Mouse (Mus musculus) cortical plate, adult 2 months (tissue): ENCODE data around the gene Fbln2. TPM values are rescaled to one million over a fixed set of nuclear protein-coding genes. Genes with fewer than 3 reads are reported as not detected.
A peak's percentile ranks its signal among the peaks of the same experiment; 100 is the strongest.

ENCODE experiments used
- H3K27ac ChIP-seq: fragments of 200-500 bp; 2 replicates; pipeline ENCODE4 v1.5.1; 2012; ENCODE audit warnings: low read length, control low read depth, inconsistent platforms; ENCODE audit not compliant: insufficient read depth
- H3K4me1 ChIP-seq: fragments of 200-500 bp; 2 replicates; pipeline ENCODE4 v1.6.1; 2011; ENCODE audit warnings: low read length; ENCODE audit not compliant: control insufficient read depth, insufficient read depth
- H3K4me3 ChIP-seq: fragments of 200-500 bp; 2 replicates; pipeline ENCODE4 v1.5.1; 2011; ENCODE audit warnings: mild to moderate bottlenecking, low read length, control low read depth; ENCODE audit not compliant: insufficient read depth
- CTCF ChIP-seq: fragments of 200-500 bp; IDR thresholded peaks from 2 replicates; pipeline ENCODE4 v1.5.1; 2011; ENCODE audit warnings: mild to moderate bottlenecking, control low read depth, low read length; ENCODE audit not compliant: insufficient read depth; ENCODE audit errors: extremely low read depth
- POLR2A ChIP-seq: fragments of 200-500 bp; IDR thresholded peaks from 2 replicates; pipeline ENCODE4 v1.6.1; 2011; ENCODE audit warnings: mild to moderate bottlenecking, low read length, control low read depth; ENCODE audit not compliant: insufficient read depth; ENCODE audit errors: extremely low read depth
- polyA plus RNA-seq: library from polyadenylated mRNA; depleted of rRNA; stranded (reverse); fragments of >200 nt; gene quantifications from 2 replicates; pipeline ENCODE4 v1.2.3, GENCODE M21; 2012

The Fbln2 gene
- polyA plus RNA-seq, 1 experiment: 12.8 TPM

- Histone ChIP-seq H3K4me1 (no peaks in the 10 kb centered on the region), H3K4me3 (no peak overlapping the region), H3K27ac (no peak overlapping the region)
- no peak for TF ChIP-seq CTCF
Measured at GRCm38 (mm10) chr6:91180767-91181171, 31.5 kb upstream of the Fbln2 start.

GRCm38 (mm10) chr6:91181320-91181719, 30.9 kb upstream of the Fbln2 start:
- H3K4me1 ChIP-seq: no peaks in the 10 kb centered on the region
- TF ChIP-seq POLR2A: no peak
- no peak for TF ChIP-seq CTCF
- no peak overlapping the region for H3K4me3 ChIP-seq
- no peak overlapping the region for H3K27ac ChIP-seq

- TF ChIP-seq POLR2A (no peak), CTCF (no peak)
- Histone ChIP-seq H3K4me3 (no peak overlapping the region), H3K4me1 (no peaks in the 10 kb centered on the region)
Measured at GRCm38 (mm10) chr6:91182075-91182490, 30.2 kb upstream of the Fbln2 start.

DNA sequence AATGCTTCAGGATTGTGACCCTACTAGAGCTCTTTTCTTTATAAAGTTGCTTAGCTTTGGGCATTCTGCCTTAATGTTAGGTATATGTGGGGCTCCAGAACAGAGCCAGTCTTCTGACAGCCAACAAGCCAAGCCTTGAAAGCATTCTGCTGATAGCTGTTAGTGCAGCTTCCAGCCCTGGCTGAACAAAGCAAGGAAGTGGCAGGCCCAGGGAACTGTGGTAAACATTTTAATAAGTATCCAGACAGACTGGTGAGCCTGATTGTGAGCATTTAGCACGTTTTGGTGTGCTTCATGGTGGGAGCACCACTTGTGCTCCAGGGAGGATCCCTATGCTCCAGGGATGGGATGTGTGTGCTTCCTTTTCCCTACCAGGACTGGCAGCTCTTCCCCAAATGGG, 29.2 kb upstream of the Fbln2 start:
- Histone ChIP-seq H3K4me1 (no peaks in the 10 kb centered on the region), H3K27ac (no peak overlapping the region), H3K4me3 (no peak overlapping the region)
- TF ChIP-seq POLR2A: no peak
- no peak for TF ChIP-seq CTCF

More at GRCm38 (mm10) chr6:91182075-91182490, 30.2 kb upstream of the Fbln2 start:
- no peak overlapping the region for H3K27ac ChIP-seq

- Histone ChIP-seq H3K4me1 (no peaks in the 10 kb centered on the region), H3K27ac (no peak overlapping the region), H3K4me3 (no peak overlapping the region)
- TF ChIP-seq CTCF (no peak), POLR2A (no peak)
Measured at GRCm38 (mm10) chr6:91183980-91184379, 28.3 kb upstream of the Fbln2 start.

- no peak overlapping the region for H3K27ac ChIP-seq
- no peaks in the 10 kb centered on the region for H3K4me1 ChIP-seq
- no peak for TF ChIP-seq CTCF
- TF ChIP-seq POLR2A: no peak
- H3K4me3 ChIP-seq: no peak overlapping the region
Measured at GRCm38 (mm10) chr6:91184776-91185175, 27.5 kb upstream of the Fbln2 start.

- no peak for TF ChIP-seq CTCF
- H3K4me3 ChIP-seq: no peak overlapping the region
- H3K4me1 ChIP-seq: no peaks in the 10 kb centered on the region
- H3K27ac ChIP-seq: no peak overlapping the region
Measured at GRCm38 (mm10) chr6:91185502-91185901, 26.8 kb upstream of the Fbln2 start.

- peak; percentile 62 for TF ChIP-seq CTCF
- TF ChIP-seq POLR2A: no peak
- Histone ChIP-seq H3K27ac (no peak overlapping the region), H3K4me1 (no peaks in the 10 kb centered on the region), H3K4me3 (no peak overlapping the region)
Measured at GRCm38 (mm10) chr6:91186161-91186931, 25.9 kb upstream of the Fbln2 start.

- TF ChIP-seq POLR2A (no peak), CTCF (no peak)
Measured at GRCm38 (mm10) chr6:91186934-91187333, 25.3 kb upstream of the Fbln2 start.

DNA sequence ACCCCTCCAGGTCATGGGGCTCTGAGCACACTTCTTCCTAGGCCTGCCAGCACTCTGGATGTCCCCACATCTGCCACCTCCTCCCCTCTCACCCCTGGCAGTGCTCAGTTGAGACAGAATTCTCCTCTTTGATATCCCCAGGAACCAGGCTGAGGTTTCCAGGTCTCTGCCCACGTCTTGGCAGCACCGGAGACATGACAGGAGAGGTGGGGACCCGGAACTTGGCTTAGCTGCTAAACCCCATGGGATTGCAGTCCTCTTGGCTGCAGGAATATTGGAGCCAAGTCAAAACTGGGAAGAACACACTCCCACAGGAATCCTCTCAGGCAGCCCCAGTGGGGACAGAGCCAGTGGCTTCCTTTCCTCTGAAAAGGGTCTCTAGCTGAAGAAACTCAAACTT, 24.4 kb upstream of the Fbln2 start:
- Histone ChIP-seq H3K4me1 (no peaks in the 10 kb centered on the region), H3K27ac (no peak overlapping the region), H3K4me3 (no peak overlapping the region)
- TF ChIP-seq CTCF (no peak), POLR2A (no peak)

More at GRCm38 (mm10) chr6:91186934-91187333, 25.3 kb upstream of the Fbln2 start:
- Histone ChIP-seq H3K4me1 (no peaks in the 10 kb centered on the region), H3K27ac (no peak overlapping the region), H3K4me3 (no peak overlapping the region)

DNA sequence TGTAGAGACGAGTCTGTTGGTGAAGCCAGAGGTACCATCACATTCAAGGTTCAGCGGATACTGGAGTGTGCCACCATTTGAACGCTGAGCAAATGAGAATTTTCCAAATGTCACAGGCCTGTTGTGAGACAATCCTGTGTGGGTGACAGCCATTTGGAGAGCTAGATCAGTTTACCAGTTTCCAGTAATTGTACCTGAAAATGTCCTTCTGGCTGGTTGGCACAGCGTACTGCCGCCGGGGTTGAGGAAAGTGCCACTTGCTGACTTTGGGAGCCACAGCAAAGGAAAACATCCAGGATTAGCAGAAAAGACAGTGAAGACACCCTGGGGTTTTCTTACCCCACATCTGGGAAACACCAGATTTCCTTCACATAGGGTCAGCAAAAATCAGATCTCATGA, 22.3 kb upstream of the Fbln2 start:
- TF ChIP-seq POLR2A (no peak), CTCF (no peak)

More for the DNA sequence above, 22.3 kb upstream of the Fbln2 start:
- no peak overlapping the region for H3K4me3 ChIP-seq
- H3K27ac ChIP-seq: no peak overlapping the region
- no peaks in the 10 kb centered on the region for H3K4me1 ChIP-seq
